Mouse (Mus musculus) liver, postnatal 0 days (tissue): ENCODE results near the gene Atrnl1. TPM values are rescaled to one million over a fixed set of nuclear protein-coding genes. Genes with fewer than 3 reads are reported as not detected.
A peak's percentile ranks its signal among the peaks of the same experiment; 100 is the strongest.

ENCODE experiments used
- ATAC-seq: fragments of 200-750 bp; cut with Nextera tagmentation; 2 replicates; pipeline ENCODE4 v1.8.0; 2017; ENCODE audit warnings: mild to moderate bottlenecking, moderate library complexity
- DNase-seq: peaks from one replicate; pipeline ENCODE4 v3.0.0-alpha.2; 2016
- H3K27ac ChIP-seq: fragments of 300-500 bp; sonication (generic); 2 replicates; pipeline ENCODE4 v1.5.1; 2014; ENCODE audit warnings: antibody characterized with exemption, moderate library complexity, mild to moderate bottlenecking, low read depth
- H3K27me3 ChIP-seq: fragments of 300-500 bp; sonication (generic); 2 replicates; pipeline ENCODE4 v1.6.1; 2014; ENCODE audit warnings: low read length, control low read depth, mixed read lengths; ENCODE audit not compliant: insufficient read depth
- H3K36me3 ChIP-seq: fragments of 300-500 bp; sonication (generic); replicated peaks from 2 replicates; pipeline ENCODE4 v1.6.1; 2014; ENCODE audit warnings: mild to moderate bottlenecking, control low read depth, low read length, moderate library complexity, mixed read lengths; ENCODE audit not compliant: insufficient read depth
- H3K4me1 ChIP-seq: fragments of 300-500 bp; sonication (generic); 2 replicates; pipeline ENCODE4 v1.6.1; 2014; ENCODE audit warnings: antibody characterized with exemption, mild to moderate bottlenecking, control low read depth; ENCODE audit not compliant: insufficient read depth
- H3K4me2 ChIP-seq: fragments of 300-500 bp; sonication (generic); 2 replicates; pipeline ENCODE4 v1.6.1; 2014; ENCODE audit warnings: low read depth, mild to moderate bottlenecking, low read length, moderate library complexity, mixed read lengths
- H3K4me3 ChIP-seq: fragments of 300-500 bp; sonication (generic); 2 replicates; pipeline ENCODE4 v1.5.1; 2014; ENCODE audit warnings: low read depth, low read length
- H3K9ac ChIP-seq: fragments of 300-500 bp; sonication (generic); replicated peaks from 2 replicates; pipeline ENCODE4 v1.6.1; 2014; ENCODE audit warnings: mild to moderate bottlenecking, moderate library complexity
- H3K9me3 ChIP-seq: fragments of 300-500 bp; sonication (generic); 2 replicates; pipeline ENCODE4 v1.6.1; 2016; ENCODE audit warnings: mild to moderate bottlenecking, control low read depth, low read length, mixed read lengths
- CTCF ChIP-seq: sonication (generic); IDR thresholded peaks from 2 replicates; pipeline ENCODE4 v1.5.1; 2016; ENCODE audit warnings: antibody characterized with exemption, low read depth
- EP300 ChIP-seq: IDR thresholded peaks from 2 replicates; pipeline ENCODE4 v1.6.1; 2016; ENCODE audit warnings: antibody characterized with exemption, low read depth, mild to moderate bottlenecking
- WGBS: fragments of 180-500 bp; shearing (Covaris S2); extraction: QIAGEN DNeasy Blood & Tissue Kit; methylation state at CpG from one replicate; pipeline ENCODE4 v1.1.7; 2014; ENCODE audit not compliant: insufficient replicate concordance; 5-methylcytosine and 5-hydroxymethylcytosine counted together
- polyA plus RNA-seq: library from polyadenylated mRNA; unstranded; fragments of >200 nt; fragmentation: Nextera tagmentation; extraction: Ambion mirVana; gene quantifications from 2 replicates; pipeline ENCODE4 v1.2.1, GENCODE M21; 2015

Atrnl1 gene
- polyA plus RNA-seq, 1 experiment from 2014 or later, result 0.70 TPM

DNA sequence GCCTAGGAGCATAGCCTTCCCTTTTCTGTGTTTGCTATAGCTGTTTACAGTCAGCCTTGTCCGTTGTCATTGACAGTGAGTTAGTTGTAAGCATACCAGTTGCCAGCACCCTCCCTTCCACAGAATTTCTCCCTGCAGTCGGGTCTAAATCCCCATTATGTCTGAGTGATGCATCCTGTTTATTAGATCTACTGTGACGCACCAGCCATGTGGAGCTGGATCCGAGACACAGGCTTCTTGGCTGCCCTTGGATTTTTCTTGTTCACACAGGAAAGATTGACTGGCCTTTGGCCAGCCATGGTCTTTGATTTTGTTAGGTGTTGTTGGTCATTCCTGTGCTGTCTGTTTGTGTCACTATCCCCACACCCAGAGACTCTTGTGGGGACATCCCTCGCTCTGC is 102.3 kb downstream of the Atrnl1 start:
- no peaks in the 10 kb centered on the region for H3K36me3 ChIP-seq
- no peak overlapping the region for H3K9ac ChIP-seq
- no peak for ATAC-seq
- no peaks in the 10 kb centered on the region for H3K9me3 ChIP-seq
- TF ChIP-seq EP300 (no peak), CTCF (no peak)
- no peaks in the 10 kb centered on the region for H3K27me3 ChIP-seq
- no peak overlapping the region for H3K4me3 ChIP-seq
- H3K27ac ChIP-seq, result no peak overlapping the region
- no peak overlapping the region for H3K4me2 ChIP-seq
- 72% methylated on average over 5 of the region's 5 CpGs for WGBS
- H3K4me1 ChIP-seq, result peaks cover 4% of the 10 kb centered on the region
- no peak for DNase-seq

- Histone ChIP-seq H3K9ac (no peak overlapping the region), H3K36me3 (no peaks in the 10 kb centered on the region), H3K9me3 (no peaks in the 10 kb centered on the region), H3K4me3 (no peak overlapping the region), H3K4me1 (no peaks in the 10 kb centered on the region), H3K27me3 (no peaks in the 10 kb centered on the region), H3K4me2 (no peak overlapping the region), H3K27ac (no peak overlapping the region)
- ATAC-seq (no peak; the same call in 1 of the 2 replicates), DNase-seq (peak; percentile 74)
- WGBS, result 65% methylated on average over 6 of the region's 6 CpGs
- TF ChIP-seq EP300, result no peak
- peak; percentile 84 for TF ChIP-seq CTCF
These were observed 114.1 kb downstream of the Atrnl1 start for GRCm38 (mm10) chr19:57724920-57725319.

DNA sequence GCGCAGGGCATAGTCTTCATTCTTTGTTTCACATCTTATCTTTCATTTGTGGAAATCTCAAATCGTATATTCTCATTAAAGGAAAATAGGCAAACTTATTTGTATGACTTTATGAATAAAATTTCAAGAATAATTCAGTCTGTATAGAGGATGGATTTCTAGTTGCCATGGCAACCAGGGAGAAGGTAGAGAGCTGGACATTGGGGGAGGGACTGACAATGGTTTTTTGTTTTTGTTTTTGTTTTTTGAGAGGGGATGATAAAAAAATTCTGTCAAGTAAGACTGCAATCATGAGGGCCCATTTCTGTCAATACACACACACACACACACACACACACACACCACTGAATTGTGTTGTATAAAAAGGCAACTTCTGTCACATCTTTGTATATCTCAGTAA is 114.5 kb downstream of the Atrnl1 start:
- Histone ChIP-seq H3K27ac (no peak overlapping the region), H3K4me3 (no peak overlapping the region), H3K36me3 (no peaks in the 10 kb centered on the region), H3K9ac (no peak overlapping the region), H3K4me2 (no peak overlapping the region), H3K9me3 (no peaks in the 10 kb centered on the region), H3K4me1 (no peaks in the 10 kb centered on the region), H3K27me3 (no peaks in the 10 kb centered on the region)
- ATAC-seq (no peak), DNase-seq (no peak)
- no peak for TF ChIP-seq EP300
- TF ChIP-seq CTCF, result no peak
- WGBS, result 84% methylated on average over 2 of the region's 2 CpGs

GRCm38 (mm10) chr19:57727009-57727408 is 116.2 kb downstream of the Atrnl1 start:
- DNase-seq (no peak), ATAC-seq (no peak)
- no peaks in the 10 kb centered on the region for H3K27me3 ChIP-seq
- TF ChIP-seq EP300 (no peak), CTCF (no peak)
- no peak overlapping the region for H3K4me2 ChIP-seq
- no peaks in the 10 kb centered on the region for H3K4me1 ChIP-seq
- H3K9ac ChIP-seq, result no peak overlapping the region
- H3K4me3 ChIP-seq, result no peak overlapping the region
- 87% methylated on average over 4 of the region's 4 CpGs for WGBS
- H3K36me3 ChIP-seq, result no peaks in the 10 kb centered on the region
- no peaks in the 10 kb centered on the region for H3K9me3 ChIP-seq
- H3K27ac ChIP-seq, result no peak overlapping the region

GRCm38 (mm10) chr19:57737475-57737874 is 126.6 kb downstream of the Atrnl1 start:
- ATAC-seq (no peak), DNase-seq (no peak)

GRCm38 (mm10) chr19:57745579-57745978 is 134.7 kb downstream of the Atrnl1 start:
- peak; percentile 70 for TF ChIP-seq CTCF
- TF ChIP-seq EP300, result no peak
- ATAC-seq, result no peak
- Histone ChIP-seq H3K4me3 (no peak overlapping the region), H3K27me3 (no peaks in the 10 kb centered on the region), H3K4me2 (no peak overlapping the region), H3K9ac (no peak overlapping the region), H3K4me1 (no peaks in the 10 kb centered on the region), H3K27ac (no peak overlapping the region), H3K36me3 (no peaks in the 10 kb centered on the region), H3K9me3 (no peaks in the 10 kb centered on the region)
- 37% methylated on average over 9 of the region's 9 CpGs for WGBS
- DNase-seq, result no peak

More at GRCm38 (mm10) chr19:57737475-57737874, 126.6 kb downstream of the Atrnl1 start:
- no peak overlapping the region for H3K4me2 ChIP-seq
- H3K27me3 ChIP-seq, result no peaks in the 10 kb centered on the region
- no peak overlapping the region for H3K27ac ChIP-seq
- H3K4me3 ChIP-seq, result no peak overlapping the region
- no peaks in the 10 kb centered on the region for H3K9me3 ChIP-seq
- TF ChIP-seq CTCF, result no peak
- TF ChIP-seq EP300, result no peak
- no peak overlapping the region for H3K9ac ChIP-seq
- no peaks in the 10 kb centered on the region for H3K36me3 ChIP-seq
- 72% methylated on average over 3 of the region's 3 CpGs for WGBS
- no peaks in the 10 kb centered on the region for H3K4me1 ChIP-seq

DNA sequence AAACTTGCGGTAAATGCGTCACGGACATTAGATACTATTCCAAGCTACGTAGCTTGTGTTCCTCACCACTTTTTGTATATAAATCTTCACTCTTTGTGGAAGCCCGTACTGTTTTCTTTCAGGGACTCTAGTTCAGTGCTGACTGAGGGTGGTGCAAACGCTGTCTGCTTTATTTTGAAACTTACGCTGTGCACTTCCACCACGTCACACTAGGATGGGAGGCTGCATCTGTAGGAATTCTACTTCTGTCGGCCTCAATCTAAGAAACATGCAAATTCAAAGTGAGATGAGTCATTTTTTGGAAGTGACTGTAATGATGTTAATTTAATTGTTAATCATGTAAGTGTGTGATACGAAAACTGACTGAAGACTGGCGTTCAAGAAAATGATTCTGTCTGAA is 135.7 kb downstream of the Atrnl1 start:
- no peak for ATAC-seq
- TF ChIP-seq EP300 (no peak), CTCF (no peak)
- no peaks in the 10 kb centered on the region for H3K36me3 ChIP-seq
- H3K9me3 ChIP-seq, result no peaks in the 10 kb centered on the region
- no peaks in the 10 kb centered on the region for H3K4me1 ChIP-seq
- no peak overlapping the region for H3K4me3 ChIP-seq
- H3K4me2 ChIP-seq, result no peak overlapping the region
- 91% methylated on average over 11 of the region's 11 CpGs for WGBS
- H3K27ac ChIP-seq, result no peak overlapping the region
- no peaks in the 10 kb centered on the region for H3K27me3 ChIP-seq
- no peak for DNase-seq
- H3K9ac ChIP-seq, result no peak overlapping the region
